Mouse (Mus musculus) adrenal gland, postnatal 36 days (tissue): ENCODE measurements around the gene Tiprl. TPM values are rescaled to one million over a fixed set of nuclear protein-coding genes. Genes with fewer than 3 reads are reported as not detected.

Source experiments
- DNase-seq, 2 experiments: peaks; one replicate each; pipeline ENCODE4 v3.0.0; 2021; ENCODE audit warnings: mixed read lengths in 1 of 2
- long read RNA-seq, 2 experiments: library from polyadenylated mRNA; stranded (forward); transcript quantifications; one replicate each; pipeline ENCODE4 v2.0.0; 2021; ENCODE audit warnings: borderline sequencing depth in 2 of 2
- total RNA-seq, 2 experiments: library from RNA; stranded (reverse); gene quantifications; 2 replicates each; pipeline ENCODE4 v1.2.3; 2021

Gene Tiprl
- 10 to 100 TPM; 47.9 to 55.5 TPM for total RNA-seq
- long read RNA-seq, experiment 1, full-length matches to known transcripts = 61 of 84 reads
- long read RNA-seq, experiment 1, partial matches to known transcripts = 0 of 84 reads
- long read RNA-seq, experiment 1, other reads (novel, unspliced or antisense) = 23 of 84 reads
- long read RNA-seq, experiment 2, full-length matches to known transcripts = 23 of 25 reads
- long read RNA-seq, experiment 2, partial matches to known transcripts = 0 of 25 reads
- long read RNA-seq, experiment 2, other reads (novel, unspliced or antisense) = 2 of 25 reads

GRCm38 (mm10) chr1:165236321-165237298, at the start of gene Tiprl:
Tiprl (minus strand) TSS chr1:165236996.
- DNase-seq = peak; percentile 98

- no peak for DNase-seq
Observed at GRCm38 (mm10) chr1:165284096-165284495, 47.3 kb upstream of the Tiprl start.

GRCm38 (mm10) chr1:165282967-165283345, 46.2 kb upstream of the Tiprl start:
- DNase-seq = no peak

GRCm38 (mm10) chr1:165282222-165282966, 45.6 kb upstream of the Tiprl start:
- peak in 1 of 2 experiments; percentile 2 for DNase-seq

- peak; percentile 83 to 85 for DNase-seq
Observed at GRCm38 (mm10) chr1:165281351-165282221, 44.8 kb upstream of the Tiprl start.

- no peak for DNase-seq
Observed at GRCm38 (mm10) chr1:165280741-165281140, 43.9 kb upstream of the Tiprl start.

- DNase-seq = no peak
Observed at GRCm38 (mm10) chr1:165274946-165275345, 38.1 kb upstream of the Tiprl start.

GRCm38 (mm10) chr1:165252027-165252671, 15.4 kb upstream of the Tiprl start:
- peak; percentile 69 to 72 for DNase-seq

- no peak for DNase-seq
Observed at GRCm38 (mm10) chr1:165250546-165250945, 13.8 kb upstream of the Tiprl start.

GRCm38 (mm10) chr1:165248842-165249241, 12.0 kb upstream of the Tiprl start:
- DNase-seq = no peak

- DNase-seq = no peak
Observed at GRCm38 (mm10) chr1:165247788-165248187, 11.0 kb upstream of the Tiprl start.

- peak; percentile 52 to 54 for DNase-seq
Observed at GRCm38 (mm10) chr1:165247085-165247484, 10.3 kb upstream of the Tiprl start.

- DNase-seq = no peak
Observed at GRCm38 (mm10) chr1:165246587-165246986, 9.8 kb upstream of the Tiprl start.

GRCm38 (mm10) chr1:165235846-165236245, 950 bp downstream of the Tiprl start:
- no peak for DNase-seq

GRCm38 (mm10) chr1:165233806-165234205, 3.0 kb downstream of the Tiprl start:
- DNase-seq = peak in 1 of 2 experiments; percentile 18

GRCm38 (mm10) chr1:165230691-165231090, 6.1 kb downstream of the Tiprl start:
- DNase-seq = no peak

GRCm38 (mm10) chr1:165229577-165229976, 7.2 kb downstream of the Tiprl start:
- no peak for DNase-seq

- no peak for DNase-seq
Observed at GRCm38 (mm10) chr1:165217023-165217589, 19.7 kb downstream of the Tiprl start.

GRCm38 (mm10) chr1:165215831-165216230, 21.0 kb downstream of the Tiprl start:
- no peak for DNase-seq

GRCm38 (mm10) chr1:165205591-165205990, 31.2 kb downstream of the Tiprl start:
- no peak for DNase-seq
